Mouse (Mus musculus): Measurements from ENCODE around the gene Fbxw26. TPM values are rescaled to one million over a fixed set of nuclear protein-coding genes. Genes with fewer than 3 reads are reported as not detected.
"Not testable (repeated sequence)": the region's sequence is repeated elsewhere in the genome, so short reads cannot be mapped to it uniquely, and the experiment has no call there.

Gene Fbxw26
- 0.13 TPM in 1 of 2 replicates, not detected in the other for polyA plus RNA-seq (2014; fragmentation: Nextera tagmentation; extraction: Ambion mirVana)

- not testable (repeated sequence) for H3K27me3 ChIP-seq (ENCODE audit: control insufficient read depth, insufficient read depth, low read length); H3K27ac ChIP-seq (ENCODE audit: low read length); ATAC-seq (ENCODE audit: insufficient number of reproducible peaks, insufficient read depth, low FRiP score, low read depth); H3K9ac ChIP-seq (replicated peaks; ENCODE audit: low read depth, low read length); H3K4me2 ChIP-seq (replicated peaks; ENCODE audit: low read depth, low read length); H3K4me3 ChIP-seq (ENCODE audit: low read depth, low read length); H3K36me3 ChIP-seq (ENCODE audit: control insufficient read depth, insufficient read depth, low read length); H3K9me3 ChIP-seq (ENCODE audit: control insufficient read depth, low read depth, low read length); H3K4me1 ChIP-seq (ENCODE audit: control insufficient read depth, insufficient read depth, low read length)
- 87% methylated on average over 3 of the region's 3 CpGs for WGBS
Measured at GRCm38 (mm10) chr9:109745989-109746388, at the start of gene Fbxw26. Fbxw26 (minus strand) TSS chr9:109746089.

DNA sequence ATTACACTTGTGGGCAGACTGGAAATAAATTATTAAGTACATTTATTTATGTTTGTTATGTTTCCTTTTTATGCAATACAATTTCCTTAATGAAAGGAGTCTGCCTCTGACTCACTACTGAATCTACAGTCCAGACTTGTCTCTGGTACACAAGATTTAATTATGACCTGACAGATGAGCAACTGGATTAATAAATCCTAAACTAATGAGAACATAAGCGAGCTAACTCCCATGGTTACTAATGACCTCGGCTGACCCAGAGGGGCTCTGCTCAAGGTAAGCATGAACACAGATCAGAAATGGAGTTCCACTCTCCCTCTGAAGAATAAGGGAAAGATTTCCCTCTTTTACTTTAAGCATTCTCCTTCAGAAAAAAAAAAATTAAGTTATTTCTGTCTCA, 49.3 kb upstream of the Fbxw26 start:
- Histone ChIP-seq H3K9ac (replicated peaks; ENCODE audit: low read depth, low read length) (no peak overlapping the region), H3K27ac (ENCODE audit: low read length) (no peak overlapping the region), H3K9me3 (ENCODE audit: control insufficient read depth, low read depth, low read length) (no peaks in the 10 kb centered on the region), H3K4me2 (replicated peaks; ENCODE audit: low read depth, low read length) (no peak overlapping the region), H3K36me3 (ENCODE audit: control insufficient read depth, insufficient read depth, low read length) (no peaks in the 10 kb centered on the region), H3K27me3 (ENCODE audit: control insufficient read depth, insufficient read depth, low read length) (no peaks in the 10 kb centered on the region), H3K4me1 (ENCODE audit: control insufficient read depth, insufficient read depth, low read length) (no peaks in the 10 kb centered on the region), H3K4me3 (ENCODE audit: low read depth, low read length) (no peak overlapping the region)
- 71% methylated on average over 2 of the region's 2 CpGs for WGBS
- no peak for ATAC-seq (ENCODE audit: insufficient number of reproducible peaks, insufficient read depth, low FRiP score, low read depth)

DNA sequence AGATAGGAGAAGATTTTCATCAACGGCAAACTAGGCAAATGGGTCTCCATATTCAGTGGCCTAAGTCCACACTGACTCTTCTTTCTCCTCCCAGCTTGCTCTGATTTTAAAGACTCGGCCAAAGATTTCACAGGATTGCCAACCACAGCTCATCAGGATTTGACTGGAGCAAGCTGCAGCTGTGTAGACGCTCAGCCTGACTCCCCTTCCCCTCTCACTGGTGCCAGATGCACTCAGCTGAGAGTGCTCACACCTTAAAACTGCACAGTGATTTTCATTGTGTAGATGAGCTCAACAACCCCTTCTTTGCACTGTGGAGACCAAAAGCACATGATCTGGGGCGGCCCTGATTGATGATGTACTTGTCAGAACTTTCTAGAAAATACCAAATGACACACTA, 44.7 kb upstream of the Fbxw26 start, which contains the start of gene Fbxw27:
TSS of gene Fbxw27 (minus strand) at position 101 of the 400 bp plus-strand sequence.
- H3K9ac ChIP-seq (replicated peaks; ENCODE audit: low read depth, low read length); H3K4me3 ChIP-seq (ENCODE audit: low read depth, low read length); H3K4me2 ChIP-seq (replicated peaks; ENCODE audit: low read depth, low read length); H3K27ac ChIP-seq (ENCODE audit: low read length); H3K27me3 ChIP-seq (ENCODE audit: control insufficient read depth, insufficient read depth, low read length); H3K4me1 ChIP-seq (ENCODE audit: control insufficient read depth, insufficient read depth, low read length); ATAC-seq (ENCODE audit: insufficient number of reproducible peaks, insufficient read depth, low FRiP score, low read depth); H3K36me3 ChIP-seq (ENCODE audit: control insufficient read depth, insufficient read depth, low read length); H3K9me3 ChIP-seq (ENCODE audit: control insufficient read depth, low read depth, low read length): not testable (repeated sequence)
- 80% methylated on average over 4 of the region's 4 CpGs for WGBS

GRCm38 (mm10) chr9:109766841-109767240, 21.0 kb upstream of the Fbxw26 start:
- not testable (repeated sequence) for ATAC-seq (ENCODE audit: insufficient number of reproducible peaks, insufficient read depth, low FRiP score, low read depth); H3K36me3 ChIP-seq (ENCODE audit: control insufficient read depth, insufficient read depth, low read length); H3K9ac ChIP-seq (replicated peaks; ENCODE audit: low read depth, low read length); H3K4me1 ChIP-seq (ENCODE audit: control insufficient read depth, insufficient read depth, low read length); H3K4me2 ChIP-seq (replicated peaks; ENCODE audit: low read depth, low read length); H3K9me3 ChIP-seq (ENCODE audit: control insufficient read depth, low read depth, low read length); H3K27me3 ChIP-seq (ENCODE audit: control insufficient read depth, insufficient read depth, low read length); H3K27ac ChIP-seq (ENCODE audit: low read length); H3K4me3 ChIP-seq (ENCODE audit: low read depth, low read length)
- 77% methylated on average over 1 of the region's 1 CpGs for WGBS

DNA sequence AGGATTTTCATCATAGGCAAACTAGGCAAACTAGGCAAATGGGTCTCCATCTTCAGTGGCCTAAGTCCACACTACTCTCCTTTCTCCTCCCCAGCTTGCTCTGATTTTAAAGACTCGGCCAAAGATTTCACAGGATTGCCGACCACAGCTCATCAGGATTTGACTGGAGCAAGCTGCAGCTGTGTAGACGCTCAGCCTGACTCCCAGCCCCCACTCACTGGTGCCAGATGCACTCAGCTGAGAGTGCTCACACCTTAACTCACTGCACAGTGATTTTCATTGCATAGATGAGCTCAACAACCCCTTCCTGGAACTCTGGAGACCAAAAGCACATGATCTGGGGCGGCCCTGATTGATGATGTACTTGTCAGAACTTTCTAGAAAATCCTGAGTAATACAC, 43.3 kb downstream of the Fbxw26 start, which contains the start of gene Fbxw18:
TSS of gene Fbxw18 (minus strand) at position 101 of the 400 bp plus-strand sequence.
- H3K4me1 ChIP-seq (ENCODE audit: control insufficient read depth, insufficient read depth, low read length); H3K4me3 ChIP-seq (ENCODE audit: low read depth, low read length); H3K4me2 ChIP-seq (replicated peaks; ENCODE audit: low read depth, low read length); H3K27ac ChIP-seq (ENCODE audit: low read length); ATAC-seq (ENCODE audit: insufficient number of reproducible peaks, insufficient read depth, low FRiP score, low read depth); H3K9me3 ChIP-seq (ENCODE audit: control insufficient read depth, low read depth, low read length); H3K36me3 ChIP-seq (ENCODE audit: control insufficient read depth, insufficient read depth, low read length); H3K9ac ChIP-seq (replicated peaks; ENCODE audit: low read depth, low read length); H3K27me3 ChIP-seq (ENCODE audit: control insufficient read depth, insufficient read depth, low read length): not testable (repeated sequence)
- WGBS = 79% methylated on average over 4 of the region's 4 CpGs

GRCm38 (mm10) chr9:109685299-109685698, 60.6 kb downstream of the Fbxw26 start:
- no peaks in the 10 kb centered on the region for H3K27me3 ChIP-seq (ENCODE audit: control insufficient read depth, insufficient read depth, low read length)
- 10% methylated on average over 1 of the region's 1 CpGs for WGBS
- ATAC-seq (ENCODE audit: insufficient number of reproducible peaks, insufficient read depth, low FRiP score, low read depth) = no peak
- no peak overlapping the region for H3K4me3 ChIP-seq (ENCODE audit: low read depth, low read length)
- H3K9me3 ChIP-seq (ENCODE audit: control insufficient read depth, low read depth, low read length) = no peaks in the 10 kb centered on the region
- H3K9ac ChIP-seq (replicated peaks; ENCODE audit: low read depth, low read length) = no peak overlapping the region
- no peaks in the 10 kb centered on the region for H3K4me1 ChIP-seq (ENCODE audit: control insufficient read depth, insufficient read depth, low read length)
- no peak overlapping the region for H3K4me2 ChIP-seq (replicated peaks; ENCODE audit: low read depth, low read length)
- H3K27ac ChIP-seq (ENCODE audit: low read length) = no peak overlapping the region
- H3K36me3 ChIP-seq (ENCODE audit: control insufficient read depth, insufficient read depth, low read length) = no peaks in the 10 kb centered on the region

Other genes starting within 250 kb of the Fbxw26 start
- not detected in 2 replicates for gene Fbxw15, start 177.8 kb downstream of the Fbxw26 start, polyA plus RNA-seq (2014; fragmentation: Nextera tagmentation; extraction: Ambion mirVana)
- not detected in 2 replicates for gene Fbxw24, start 120.0 kb downstream of the Fbxw26 start, polyA plus RNA-seq (2014; fragmentation: Nextera tagmentation; extraction: Ambion mirVana)
- gene Fbxw25, start 81.4 kb downstream of the Fbxw26 start, polyA plus RNA-seq (2014; fragmentation: Nextera tagmentation; extraction: Ambion mirVana) = not detected in 2 replicates
- gene Fbxw18, start 43.4 kb downstream of the Fbxw26 start, polyA plus RNA-seq (2014; fragmentation: Nextera tagmentation; extraction: Ambion mirVana) = 0.17 TPM in 1 of 2 replicates, not detected in the other
- gene Fbxw27, start 44.6 kb upstream of the Fbxw26 start, polyA plus RNA-seq (2014; fragmentation: Nextera tagmentation; extraction: Ambion mirVana) = not detected in 2 replicates
- not detected in 2 replicates for gene Spink8, start 66.2 kb upstream of the Fbxw26 start, polyA plus RNA-seq (2014; fragmentation: Nextera tagmentation; extraction: Ambion mirVana)
- gene Nme6, start 86.7 kb upstream of the Fbxw26 start, polyA plus RNA-seq (2014; fragmentation: Nextera tagmentation; extraction: Ambion mirVana) = 59.9 and 74.0 TPM in 2 replicates
- 7.5 and 7.8 TPM in 2 replicates for gene Camp, start 103.5 kb upstream of the Fbxw26 start, polyA plus RNA-seq (2014; fragmentation: Nextera tagmentation; extraction: Ambion mirVana)
- gene Cdc25a, start 129.5 kb upstream of the Fbxw26 start, polyA plus RNA-seq (2014; fragmentation: Nextera tagmentation; extraction: Ambion mirVana) = 25.2 and 29.8 TPM in 2 replicates
- gene Map4, start 185.4 kb upstream of the Fbxw26 start, polyA plus RNA-seq (2014; fragmentation: Nextera tagmentation; extraction: Ambion mirVana) = 62.0 and 65.2 TPM in 2 replicates